Mouse (Mus musculus): ENCODE measurements around the gene Gm10447. TPM values are rescaled to one million over a fixed set of nuclear protein-coding genes. Genes with fewer than 3 reads are reported as not detected.

Gm10447 gene
- polyA plus RNA-seq, 1 experiment = not detected

- H3K4me3 ChIP-seq (ENCODE audit: insufficient read depth, low read length) = no peak overlapping the region
- H3K4me1 ChIP-seq (ENCODE audit: control insufficient read depth, insufficient read depth, low read length) = no peaks in the 10 kb centered on the region
- H3K27ac ChIP-seq (ENCODE audit: insufficient read depth, low read length) = no peak overlapping the region
- TF ChIP-seq CTCF (IDR thresholded peaks at IDR 0.05; ENCODE audit: borderline replicate concordance, insufficient read depth, low read length) (no peak), POLR2A (IDR thresholded peaks at IDR 0.05; ENCODE audit: low read depth, low read length) (no peak)
Observed at GRCm38 (mm10) chr11:53448529-53448928, 8.4 kb downstream of the Gm10447 start.

GRCm38 (mm10) chr11:53447996-53448395, 8.9 kb downstream of the Gm10447 start:
- Histone ChIP-seq H3K4me1 (ENCODE audit: control insufficient read depth, insufficient read depth, low read length) (no peaks in the 10 kb centered on the region), H3K4me3 (ENCODE audit: insufficient read depth, low read length) (no peak overlapping the region), H3K27ac (ENCODE audit: insufficient read depth, low read length) (no peak overlapping the region)
- TF ChIP-seq POLR2A (IDR thresholded peaks at IDR 0.05; ENCODE audit: low read depth, low read length) (no peak), CTCF (IDR thresholded peaks at IDR 0.05; ENCODE audit: borderline replicate concordance, insufficient read depth, low read length) (no peak)

- no peak overlapping the region for H3K4me3 ChIP-seq (ENCODE audit: insufficient read depth, low read length)
- no peaks in the 10 kb centered on the region for H3K4me1 ChIP-seq (ENCODE audit: control insufficient read depth, insufficient read depth, low read length)
- TF ChIP-seq CTCF (IDR thresholded peaks at IDR 0.05; ENCODE audit: borderline replicate concordance, insufficient read depth, low read length) (no peak), POLR2A (IDR thresholded peaks at IDR 0.05; ENCODE audit: low read depth, low read length) (no peak)
- no peak overlapping the region for H3K27ac ChIP-seq (ENCODE audit: insufficient read depth, low read length)
Observed at GRCm38 (mm10) chr11:53446183-53446582, 10.7 kb downstream of the Gm10447 start.

- TF ChIP-seq CTCF (IDR thresholded peaks at IDR 0.05; ENCODE audit: borderline replicate concordance, insufficient read depth, low read length) = no peak
- no peak for TF ChIP-seq POLR2A (IDR thresholded peaks at IDR 0.05; ENCODE audit: low read depth, low read length)
- H3K27ac ChIP-seq (ENCODE audit: insufficient read depth, low read length) = no peak overlapping the region
- no peaks in the 10 kb centered on the region for H3K4me1 ChIP-seq (ENCODE audit: control insufficient read depth, insufficient read depth, low read length)
- no peak overlapping the region for H3K4me3 ChIP-seq (ENCODE audit: insufficient read depth, low read length)
Observed at GRCm38 (mm10) chr11:53445562-53445961, 11.3 kb downstream of the Gm10447 start.

GRCm38 (mm10) chr11:53443861-53444260, 13.0 kb downstream of the Gm10447 start:
- H3K4me1 ChIP-seq (ENCODE audit: control insufficient read depth, insufficient read depth, low read length) = no peaks in the 10 kb centered on the region
- no peak overlapping the region for H3K4me3 ChIP-seq (ENCODE audit: insufficient read depth, low read length)
- H3K27ac ChIP-seq (ENCODE audit: insufficient read depth, low read length) = no peak overlapping the region
- TF ChIP-seq POLR2A (IDR thresholded peaks at IDR 0.05; ENCODE audit: low read depth, low read length) (no peak), CTCF (IDR thresholded peaks at IDR 0.05; ENCODE audit: borderline replicate concordance, insufficient read depth, low read length) (peak; percentile 32; the same call in 1 of the 2 replicates)

- no peak overlapping the region for H3K4me3 ChIP-seq (ENCODE audit: insufficient read depth, low read length)
- no peaks in the 10 kb centered on the region for H3K4me1 ChIP-seq (ENCODE audit: control insufficient read depth, insufficient read depth, low read length)
- no peak for TF ChIP-seq CTCF (IDR thresholded peaks at IDR 0.05; ENCODE audit: borderline replicate concordance, insufficient read depth, low read length)
- TF ChIP-seq POLR2A (IDR thresholded peaks at IDR 0.05; ENCODE audit: low read depth, low read length) = no peak
- no peak overlapping the region for H3K27ac ChIP-seq (ENCODE audit: insufficient read depth, low read length)
Observed at GRCm38 (mm10) chr11:53441921-53442320, 15.0 kb downstream of the Gm10447 start.

- TF ChIP-seq CTCF (IDR thresholded peaks at IDR 0.05; ENCODE audit: borderline replicate concordance, insufficient read depth, low read length) (no peak), POLR2A (IDR thresholded peaks at IDR 0.05; ENCODE audit: low read depth, low read length) (no peak)
- Histone ChIP-seq H3K4me3 (ENCODE audit: insufficient read depth, low read length) (no peak overlapping the region), H3K4me1 (ENCODE audit: control insufficient read depth, insufficient read depth, low read length) (no peaks in the 10 kb centered on the region), H3K27ac (ENCODE audit: insufficient read depth, low read length) (no peak overlapping the region)
Observed at GRCm38 (mm10) chr11:53436338-53436737, 20.6 kb downstream of the Gm10447 start.

- Histone ChIP-seq H3K4me1 (ENCODE audit: control insufficient read depth, insufficient read depth, low read length) (no peaks in the 10 kb centered on the region), H3K4me3 (ENCODE audit: insufficient read depth, low read length) (no peak overlapping the region), H3K27ac (ENCODE audit: insufficient read depth, low read length) (no peak overlapping the region)
- no peak for TF ChIP-seq CTCF (IDR thresholded peaks at IDR 0.05; ENCODE audit: borderline replicate concordance, insufficient read depth, low read length)
- no peak for TF ChIP-seq POLR2A (IDR thresholded peaks at IDR 0.05; ENCODE audit: low read depth, low read length)
Observed at GRCm38 (mm10) chr11:53435504-53435903, 21.4 kb downstream of the Gm10447 start.

- H3K27ac ChIP-seq (ENCODE audit: insufficient read depth, low read length) = no peak overlapping the region
- H3K4me1 ChIP-seq (ENCODE audit: control insufficient read depth, insufficient read depth, low read length) = peaks cover 4% of the 10 kb centered on the region; the same call in 1 of the 2 replicates
- TF ChIP-seq CTCF (IDR thresholded peaks at IDR 0.05; ENCODE audit: borderline replicate concordance, insufficient read depth, low read length) (no peak), POLR2A (IDR thresholded peaks at IDR 0.05; ENCODE audit: low read depth, low read length) (no peak)
- H3K4me3 ChIP-seq (ENCODE audit: insufficient read depth, low read length) = no peak overlapping the region
Observed at GRCm38 (mm10) chr11:53433057-53433456, 23.9 kb downstream of the Gm10447 start.

GRCm38 (mm10) chr11:53431347-53432056, 25.4 kb downstream of the Gm10447 start:
- Histone ChIP-seq H3K4me1 (ENCODE audit: control insufficient read depth, insufficient read depth, low read length) (peaks cover 4% of the 10 kb centered on the region; the same call in 1 of the 2 replicates), H3K27ac (ENCODE audit: insufficient read depth, low read length) (peak overlapping the region; percentile 12; the same call in 1 of the 2 replicates)
- TF ChIP-seq CTCF (IDR thresholded peaks at IDR 0.05; ENCODE audit: borderline replicate concordance, insufficient read depth, low read length) (no peak), POLR2A (IDR thresholded peaks at IDR 0.05; ENCODE audit: low read depth, low read length) (no peak)

More at GRCm38 (mm10) chr11:53431347-53432056, 25.4 kb downstream of the Gm10447 start:
- H3K4me3 ChIP-seq (ENCODE audit: insufficient read depth, low read length) = peak overlapping the region; percentile 33
